Mouse (Mus musculus) layer of hippocampus, postnatal 25 days (tissue): ENCODE measurements around the gene Oas1d. TPM values are rescaled to one million over a fixed set of nuclear protein-coding genes. Genes with fewer than 3 reads are reported as not detected.
"Not testable (repeated sequence)": the region's sequence is repeated elsewhere in the genome, so short reads cannot be mapped to it uniquely, and the experiment has no call there.

Source experiments
- DNase-seq, 2 experiments: peaks; one replicate each; pipeline ENCODE4 v3.0.0; 2022; ENCODE audit warnings: mixed read lengths in 2 of 2, low spot score in 1 of 2; ENCODE audit errors: extremely low spot score in 1 of 2
- total RNA-seq, 2 experiments: library from RNA; stranded (reverse); gene quantifications; 2 replicates each; pipeline ENCODE4 v1.2.3; 2021

Oas1d gene
- total RNA-seq, 2 experiments from 2014 or later: not detected

DNA sequence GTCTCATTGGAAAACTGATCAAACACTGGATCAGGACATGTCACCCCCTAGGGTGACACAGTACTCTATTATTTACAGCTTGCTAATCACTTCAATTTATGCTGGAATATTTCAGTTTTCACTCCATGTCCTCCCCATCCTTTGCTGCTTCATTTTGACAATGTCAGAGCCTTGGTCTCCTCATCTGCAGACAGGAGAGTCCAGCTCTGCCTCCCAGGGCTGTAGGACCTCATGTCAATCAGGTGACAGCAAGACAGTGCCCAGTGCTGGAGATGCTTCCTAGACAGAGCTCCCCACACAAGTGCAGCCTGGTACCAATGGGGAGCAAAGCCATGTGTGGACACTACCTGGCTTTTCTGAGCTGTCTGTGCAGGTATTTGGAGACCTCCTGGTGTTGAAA is 15.6 kb upstream of the Oas1d start:
- no peak for DNase-seq

GRCm38 (mm10) chr5:120900666-120901065 is 13.7 kb upstream of the Oas1d start:
- DNase-seq: no peak

DNA sequence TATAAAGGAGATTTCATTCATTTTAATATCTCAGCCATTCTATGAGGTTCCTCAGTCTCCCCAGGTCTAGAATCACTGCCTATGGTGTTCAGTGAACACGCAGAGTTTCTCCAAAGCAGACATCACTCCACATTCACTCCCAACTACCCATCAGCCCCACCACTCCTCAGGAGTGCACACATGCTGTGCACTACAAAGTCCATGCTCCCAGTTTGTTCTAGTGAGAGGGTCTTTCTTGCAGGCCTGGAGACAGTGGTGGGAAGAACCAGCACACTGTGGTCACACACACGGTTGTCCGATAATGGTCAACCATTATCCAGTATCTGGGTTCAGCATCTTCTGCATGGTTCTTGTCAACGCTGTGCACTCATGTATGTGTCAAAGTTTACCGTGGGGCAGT is 12.3 kb upstream of the Oas1d start:
- no peak for DNase-seq

GRCm38 (mm10) chr5:120906791-120907733 is 7.3 kb upstream of the Oas1d start, which contains the start of gene Oas1a:
TSS of gene Oas1a (minus strand) at chr5:120907521.
- not testable (repeated sequence) for DNase-seq

DNA sequence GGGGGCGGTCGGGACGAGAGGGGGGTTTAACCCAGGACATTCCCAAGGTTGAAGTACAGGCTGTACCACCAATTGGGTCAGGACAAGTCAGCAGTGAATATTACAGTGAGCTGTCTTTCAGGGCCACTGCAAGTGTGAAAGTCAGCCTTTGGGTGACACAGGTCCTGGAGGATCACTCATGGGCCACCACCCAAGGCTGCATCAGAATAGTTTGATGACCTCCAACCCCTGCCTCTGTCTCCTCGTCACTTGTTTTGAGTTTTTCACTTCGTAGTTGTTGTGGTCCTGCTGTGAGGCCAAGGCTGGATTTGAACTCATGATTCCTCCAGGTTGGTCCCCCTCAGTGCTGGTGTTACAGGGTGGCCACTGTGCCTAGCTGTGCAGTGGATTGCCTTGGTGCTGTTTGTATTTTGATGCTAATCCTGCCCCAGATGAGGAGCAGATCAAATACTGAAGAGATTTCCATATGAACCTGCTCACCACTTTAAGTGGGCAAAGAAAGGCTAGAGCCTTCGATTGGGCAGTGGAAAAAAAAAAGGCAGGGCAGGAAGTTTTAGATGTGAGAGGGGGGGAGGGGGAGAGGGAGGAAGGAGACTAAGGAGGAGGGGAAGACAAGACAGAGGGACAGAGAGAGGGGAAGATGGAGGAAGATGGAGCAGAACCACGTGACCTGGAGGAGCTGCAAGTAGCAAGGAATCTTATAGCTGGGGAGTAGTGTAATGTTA is 6.0 kb upstream of the Oas1d start:
- DNase-seq: no peak

DNA sequence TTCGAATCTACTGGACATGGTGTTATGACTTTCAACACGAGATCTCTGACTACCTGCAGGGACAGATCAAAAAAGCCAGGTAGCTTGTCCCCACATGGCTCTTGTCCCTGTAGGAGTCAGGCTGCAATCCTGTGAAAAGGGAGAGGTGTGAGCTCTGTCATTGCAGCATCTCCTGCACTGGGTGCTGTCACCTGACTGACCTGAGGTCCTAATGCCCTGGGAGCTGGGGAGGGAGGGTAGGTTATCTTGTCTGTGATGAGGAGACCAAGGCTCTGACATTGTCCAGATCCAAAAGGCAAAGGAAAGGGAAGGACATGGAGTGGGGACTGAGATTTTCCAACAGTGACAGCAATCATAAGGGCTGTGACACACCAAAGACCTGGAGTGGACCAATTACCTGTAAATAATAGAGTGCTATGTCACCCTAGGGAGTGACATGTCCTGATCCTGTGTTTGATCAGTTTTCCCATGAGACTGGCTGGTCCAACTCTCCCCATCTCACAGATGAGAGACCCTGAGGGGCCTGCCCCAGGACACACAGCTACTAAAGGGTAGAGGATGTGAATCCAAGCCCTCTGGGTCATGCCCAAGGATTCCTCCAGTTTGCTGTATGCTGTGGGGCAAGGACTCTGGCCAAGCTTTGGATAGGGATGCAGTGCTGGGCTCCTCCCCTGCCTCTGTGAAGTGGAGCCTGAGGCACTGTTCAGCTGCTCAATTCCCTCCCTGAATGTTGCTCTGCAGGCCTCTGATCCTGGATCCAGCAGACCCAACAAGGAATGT is 5.0 kb downstream of the Oas1d start:
- DNase-seq: not testable (repeated sequence)

- no peak for DNase-seq
Observed at GRCm38 (mm10) chr5:120920296-120920695, 6.0 kb downstream of the Oas1d start.

GRCm38 (mm10) chr5:120923969-120924368 is 9.6 kb downstream of the Oas1d start:
- no peak for DNase-seq

GRCm38 (mm10) chr5:120924520-120924919 is 10.2 kb downstream of the Oas1d start:
- DNase-seq: not testable (repeated sequence)

DNA sequence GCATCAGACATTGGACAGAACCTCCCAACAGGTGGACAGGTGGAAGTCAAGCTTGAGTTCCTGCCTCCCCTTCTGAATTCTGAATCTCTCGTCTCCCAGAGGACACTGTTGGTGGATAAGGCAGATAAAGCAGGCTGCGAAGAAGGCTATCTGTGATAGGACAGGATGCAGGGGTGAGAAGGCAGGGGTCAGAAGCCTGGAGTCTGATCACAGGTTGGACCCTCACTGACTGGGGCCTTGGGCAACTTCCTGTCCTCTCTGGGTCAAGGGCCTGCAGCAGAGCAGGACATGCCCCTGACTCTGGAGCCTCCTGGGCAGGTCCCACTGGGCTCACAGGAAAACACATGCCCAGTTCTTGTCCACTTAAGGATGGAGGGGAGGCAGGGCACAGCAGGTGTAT is 12.0 kb downstream of the Oas1d start:
- DNase-seq: not testable (repeated sequence)

DNA sequence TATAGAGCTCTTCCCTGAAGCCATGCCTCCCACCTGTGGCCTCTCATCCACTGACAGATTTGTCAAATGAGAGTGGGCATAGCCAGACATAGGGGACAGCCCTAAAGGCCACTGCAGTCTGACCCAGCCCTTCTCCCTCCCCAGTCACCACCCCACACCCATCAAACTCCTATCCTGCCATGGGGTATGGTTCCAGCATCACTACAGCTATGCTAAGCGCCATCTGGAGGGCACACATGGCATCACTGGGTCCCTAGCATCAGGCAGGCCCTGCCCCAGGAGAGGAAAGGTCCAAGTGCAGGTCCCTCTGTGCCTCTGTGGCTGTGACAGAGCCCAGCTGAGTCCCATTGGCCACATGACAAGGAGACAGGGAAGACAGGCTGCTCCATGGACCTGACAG is 12.7 kb downstream of the Oas1d start:
- no peak for DNase-seq

- DNase-seq: no peak
Observed at GRCm38 (mm10) chr5:120933966-120934365, 19.6 kb downstream of the Oas1d start.

- DNase-seq: no peak
Observed at GRCm38 (mm10) chr5:120937841-120938240, 23.5 kb downstream of the Oas1d start.

GRCm38 (mm10) chr5:120938586-120938985 is 24.2 kb downstream of the Oas1d start:
- no peak for DNase-seq

GRCm38 (mm10) chr5:120942076-120942475 is 27.7 kb downstream of the Oas1d start:
- DNase-seq: no peak

DNA sequence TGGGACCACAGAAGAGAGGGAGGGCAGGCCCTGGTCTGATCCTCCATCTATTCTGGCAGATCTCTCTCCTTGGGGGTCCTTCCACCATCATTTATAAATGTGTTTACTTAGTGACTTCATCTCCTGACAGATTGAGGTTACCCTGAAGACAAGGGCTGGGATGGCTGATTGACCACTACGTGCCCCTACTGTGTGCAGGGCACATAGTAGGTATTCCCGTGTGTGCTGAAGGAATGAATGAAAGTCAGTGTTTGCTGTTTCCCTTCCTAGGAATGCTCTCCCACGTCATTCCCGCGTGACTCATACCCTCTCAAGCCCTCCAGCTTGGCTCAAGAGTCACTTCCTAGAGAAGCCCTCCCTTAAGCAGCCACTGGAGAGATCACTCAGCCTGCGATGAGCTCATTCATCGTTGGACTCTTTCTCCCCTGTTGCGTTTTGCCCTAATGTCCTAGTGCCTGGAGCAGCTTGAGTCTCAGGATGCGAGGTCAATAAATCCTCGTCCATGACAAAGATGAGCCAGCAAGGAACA is 38.0 kb downstream of the Oas1d start:
- no peak for DNase-seq

DNA sequence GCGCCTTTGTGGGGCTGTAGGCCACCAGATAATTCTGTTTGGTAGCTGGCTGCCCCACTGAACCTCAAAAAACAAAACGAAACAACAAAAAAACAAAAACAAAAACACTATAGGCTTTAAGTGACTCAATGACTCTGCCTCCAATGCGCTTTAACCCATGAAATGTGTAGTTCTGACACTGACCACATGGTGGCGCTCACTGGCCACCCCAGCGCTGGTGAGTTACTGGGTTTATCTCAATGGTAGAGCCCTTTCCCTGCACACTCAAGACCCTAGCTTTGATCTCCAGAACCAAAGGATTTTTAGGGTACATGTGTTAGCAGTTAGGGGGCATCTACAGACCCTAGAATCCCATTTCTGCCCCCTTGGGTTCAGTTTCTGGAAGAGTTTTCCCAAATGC is 39.6 kb downstream of the Oas1d start:
- peak; percentile 51 to 76 for DNase-seq

- DNase-seq: no peak
Observed at GRCm38 (mm10) chr5:120961004-120961403, 46.7 kb downstream of the Oas1d start.

GRCm38 (mm10) chr5:120966156-120966555 is 51.8 kb downstream of the Oas1d start:
- no peak for DNase-seq

DNA sequence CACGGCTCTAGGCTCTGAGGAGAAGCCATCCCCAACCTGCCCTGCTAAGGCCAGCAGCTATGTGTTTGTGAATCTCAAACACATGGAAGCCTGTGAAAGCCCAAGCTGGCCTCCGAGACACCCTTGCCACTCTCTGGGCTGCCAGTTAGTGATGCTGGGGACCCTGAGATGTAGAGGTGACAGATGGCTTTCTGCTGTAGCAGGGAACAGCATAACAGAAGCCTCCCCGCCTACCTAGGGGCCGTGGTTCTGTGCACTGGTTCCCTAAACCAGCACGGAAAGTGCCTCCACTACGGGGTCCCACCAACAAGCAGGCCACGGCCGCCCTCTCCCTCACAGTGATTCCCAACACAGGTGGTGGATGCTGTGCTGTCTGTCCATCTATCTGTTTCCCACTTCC is 52.6 kb downstream of the Oas1d start:
- DNase-seq: no peak
